Mouse (Mus musculus) mature B cell (primary cell): ENCODE results near the gene Snorc.

ENCODE experiments used
- in situ Hi-C: fragments of 300-500 bp; cut with MboI; formaldehyde crosslinking; loops from 2 replicates; pipeline ENCODE4 v1.14.3; 2019

The Snorc gene

DNA sequence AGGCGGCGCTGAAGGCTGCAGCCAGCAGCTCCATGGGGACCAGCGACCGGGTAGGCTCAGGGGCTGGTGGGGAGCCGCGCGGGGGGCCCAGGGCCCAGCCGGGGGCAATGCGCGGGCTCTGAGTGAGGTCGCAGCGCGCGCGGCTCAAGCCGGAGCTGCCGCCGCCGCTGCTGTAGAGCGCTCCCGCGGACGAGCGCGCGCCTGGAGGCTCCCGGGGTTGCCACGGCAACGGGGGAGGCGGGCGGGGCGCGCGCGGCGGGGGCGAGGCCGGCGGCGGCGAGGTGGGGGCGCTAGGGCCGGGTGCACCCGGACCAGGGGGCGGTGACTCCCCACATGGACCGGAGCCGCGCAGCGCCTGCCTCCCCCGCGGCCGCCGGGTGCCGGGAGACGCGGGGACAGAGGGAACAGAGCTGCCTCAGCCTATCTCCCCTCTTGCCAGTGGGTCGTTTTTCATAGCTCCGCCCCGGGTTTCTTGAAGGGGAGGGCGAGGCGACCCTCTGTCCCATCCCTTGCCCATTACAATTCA lies 40.2 kb downstream of the Snorc start:
- in situ Hi-C loops, result no loop called here

DNA sequence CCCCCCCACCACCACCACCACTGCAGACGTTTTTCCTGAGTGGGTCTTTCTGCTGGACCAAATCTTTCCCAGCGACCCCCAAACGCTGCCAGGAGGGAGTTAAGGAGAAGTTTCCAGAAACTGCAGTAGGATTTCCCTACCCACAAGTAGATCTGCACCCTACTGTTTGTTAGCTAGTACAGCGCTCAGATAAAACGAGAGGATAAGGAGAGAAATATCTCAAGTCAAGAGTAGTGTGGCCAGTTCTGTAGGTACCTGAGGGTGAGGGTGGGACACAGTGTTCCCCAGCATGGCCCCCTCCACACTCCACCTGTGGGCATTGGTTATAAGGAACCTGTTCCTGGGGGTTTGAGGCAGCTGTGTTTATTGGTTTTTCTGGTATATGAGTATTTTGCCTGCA lies 40.8 kb downstream of the Snorc start:
- in situ Hi-C loops, result no loop called here

DNA sequence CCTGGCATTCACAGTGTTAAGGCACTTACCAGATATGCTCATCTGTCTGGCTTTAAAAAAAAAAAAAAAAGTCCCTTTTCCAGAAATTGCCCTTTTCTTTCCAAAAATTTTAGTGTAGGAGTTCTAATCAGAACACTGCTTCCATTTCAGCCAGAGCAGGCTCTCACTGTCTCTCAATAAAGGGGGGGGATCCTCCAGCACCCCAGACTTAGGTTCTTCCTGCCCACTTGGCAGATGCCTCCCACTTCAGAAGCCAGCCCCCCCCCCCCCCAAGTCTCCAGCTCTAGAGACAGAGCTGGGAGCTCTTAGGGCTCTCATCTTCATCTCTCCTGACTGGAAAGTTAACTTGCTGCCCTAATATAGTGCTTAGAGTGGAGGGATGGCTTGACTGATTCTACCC lies 50.4 kb downstream of the Snorc start:
- in situ Hi-C loops, result no loop called here

GRCm38 (mm10) chr1:87521523-87521922 lies 51.5 kb downstream of the Snorc start:
- in situ Hi-C loops, result no loop called here

DNA sequence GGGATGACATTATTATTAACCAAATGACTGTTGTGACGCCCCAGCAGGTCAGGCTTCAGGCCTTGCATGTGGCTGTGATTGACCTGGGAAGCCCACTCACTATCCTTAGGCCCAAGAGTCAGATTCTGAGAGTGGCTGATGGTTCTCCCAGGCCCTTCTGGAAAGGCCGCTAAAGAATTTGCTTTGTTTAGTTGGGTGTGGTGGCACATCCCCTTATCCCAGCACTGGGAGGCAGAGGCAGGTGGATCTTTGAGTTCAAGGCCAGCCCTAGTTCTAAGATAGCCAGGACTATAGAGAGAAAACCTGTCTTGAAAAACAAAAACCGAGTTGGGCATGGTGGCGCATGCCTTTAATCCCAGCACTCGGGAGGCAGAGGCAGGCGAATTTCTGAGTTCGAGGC lies 55.0 kb downstream of the Snorc start:
- in situ Hi-C loops, result no loop called here
